Mouse (Mus musculus) testis, adult 2 months (tissue): ENCODE data around the gene Mxi1. TPM values are rescaled to one million over a fixed set of nuclear protein-coding genes. Genes with fewer than 3 reads are reported as not detected.

Experiments used
- H3K27ac ChIP-seq: fragments of 200-500 bp; 2 replicates; pipeline ENCODE4 v1.5.1; 2012; ENCODE audit warnings: low read depth, low read length; ENCODE audit not compliant: control insufficient read depth, insufficient read depth
- H3K27me3 ChIP-seq: fragments of 200-500 bp; 2 replicates; pipeline ENCODE4 v1.6.1; 2012; ENCODE audit warnings: mild to moderate bottlenecking, low read length, moderate library complexity; ENCODE audit not compliant: control insufficient read depth, insufficient read depth
- H3K36me3 ChIP-seq: fragments of 200-500 bp; 2 replicates; pipeline ENCODE4 v1.6.1; 2012; ENCODE audit warnings: mild to moderate bottlenecking, low read length; ENCODE audit not compliant: control insufficient read depth, insufficient read depth
- H3K4me1 ChIP-seq: fragments of 200-500 bp; 2 replicates; pipeline ENCODE4 v1.6.1; 2012; ENCODE audit warnings: low read length; ENCODE audit not compliant: control insufficient read depth, insufficient read depth
- H3K4me3 ChIP-seq: fragments of 200-500 bp; 2 replicates; pipeline ENCODE4 v1.5.1; 2012; ENCODE audit warnings: low read depth, mild to moderate bottlenecking, low read length, moderate library complexity, mixed read lengths; ENCODE audit not compliant: control insufficient read depth
- CTCF ChIP-seq: fragments of 200-500 bp; IDR thresholded peaks from 2 replicates; pipeline ENCODE4 v1.5.1; 2012; ENCODE audit warnings: low read depth, mild to moderate bottlenecking, inconsistent platforms, low read length, moderate library complexity; ENCODE audit not compliant: control insufficient read depth, insufficient read depth, insufficient replicate concordance
- POLR2A ChIP-seq: fragments of 200-500 bp; IDR thresholded peaks from 2 replicates; pipeline ENCODE4 v1.6.1; 2012; ENCODE audit warnings: low read depth, mild to moderate bottlenecking, inconsistent platforms, low read length, moderate library complexity; ENCODE audit not compliant: control insufficient read depth
- polyA plus RNA-seq: library from polyadenylated mRNA; depleted of rRNA; stranded (reverse); fragments of >200 nt; gene quantifications from 2 replicates; pipeline ENCODE4 v1.2.3, GENCODE M21; 2012

Mxi1 gene
- polyA plus RNA-seq, 1 experiment, result 54.8 TPM

DNA sequence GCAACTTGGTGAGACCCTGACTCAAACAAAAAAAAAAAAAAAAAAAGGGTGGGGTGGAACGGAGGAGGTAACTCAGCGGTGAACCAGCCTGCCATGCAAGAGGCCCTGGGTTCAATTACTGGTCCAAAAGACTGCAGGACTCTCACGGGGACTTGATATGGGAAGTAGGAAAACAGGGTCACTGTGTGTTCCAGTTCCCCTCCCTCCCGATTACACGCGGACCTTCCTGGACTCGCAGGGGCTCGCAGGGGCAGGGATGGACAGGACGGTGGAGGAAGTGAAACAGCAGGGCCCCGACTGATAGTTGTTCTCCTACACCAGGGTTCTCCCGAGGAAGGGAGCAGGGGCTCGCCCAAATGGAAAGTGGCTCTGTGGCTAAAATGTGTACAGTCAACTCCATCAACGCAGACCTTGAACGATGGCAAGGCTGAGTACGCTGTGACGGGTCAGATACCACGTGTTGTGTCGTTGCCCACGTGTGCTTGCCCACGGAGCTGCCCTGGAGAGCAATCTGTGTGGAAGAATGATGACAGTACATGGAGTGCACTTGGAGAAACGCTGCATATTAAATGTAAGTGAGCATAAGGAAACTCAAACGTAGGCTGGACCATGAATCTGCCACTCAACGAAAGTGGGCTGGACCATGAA lies 36.4 kb upstream of the Mxi1 start:
- no peak overlapping the region for H3K27ac ChIP-seq
- H3K27me3 ChIP-seq, result no peaks in the 10 kb centered on the region
- peaks cover 21% of the 10 kb centered on the region for H3K4me1 ChIP-seq
- no peaks in the 10 kb centered on the region for H3K36me3 ChIP-seq
- TF ChIP-seq CTCF, result no peak
- TF ChIP-seq POLR2A, result no peak
- no peak overlapping the region for H3K4me3 ChIP-seq

DNA sequence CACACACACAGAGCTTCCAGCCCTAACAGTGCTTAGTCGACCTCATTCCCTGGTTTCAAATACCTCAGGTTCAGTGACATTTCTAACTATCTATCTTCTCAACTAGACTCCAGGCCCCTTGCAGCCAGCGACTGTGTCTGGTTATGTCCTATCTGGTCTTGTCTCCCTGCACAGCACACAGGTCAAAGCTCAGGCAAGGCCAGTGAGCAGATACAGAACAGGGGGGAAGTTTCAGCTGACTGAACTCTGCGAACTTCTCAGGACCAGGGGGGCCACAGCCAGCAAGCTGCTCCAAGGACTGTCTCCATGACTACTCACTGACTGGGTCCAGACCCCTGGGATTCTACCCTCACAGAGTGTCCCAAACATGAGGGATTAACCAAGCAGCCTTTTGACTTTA lies 35.1 kb upstream of the Mxi1 start:
- Histone ChIP-seq H3K27ac (no peak overlapping the region), H3K4me3 (no peak overlapping the region), H3K4me1 (peaks cover 23% of the 10 kb centered on the region), H3K27me3 (no peaks in the 10 kb centered on the region), H3K36me3 (no peaks in the 10 kb centered on the region)
- TF ChIP-seq POLR2A (no peak), CTCF (no peak)

DNA sequence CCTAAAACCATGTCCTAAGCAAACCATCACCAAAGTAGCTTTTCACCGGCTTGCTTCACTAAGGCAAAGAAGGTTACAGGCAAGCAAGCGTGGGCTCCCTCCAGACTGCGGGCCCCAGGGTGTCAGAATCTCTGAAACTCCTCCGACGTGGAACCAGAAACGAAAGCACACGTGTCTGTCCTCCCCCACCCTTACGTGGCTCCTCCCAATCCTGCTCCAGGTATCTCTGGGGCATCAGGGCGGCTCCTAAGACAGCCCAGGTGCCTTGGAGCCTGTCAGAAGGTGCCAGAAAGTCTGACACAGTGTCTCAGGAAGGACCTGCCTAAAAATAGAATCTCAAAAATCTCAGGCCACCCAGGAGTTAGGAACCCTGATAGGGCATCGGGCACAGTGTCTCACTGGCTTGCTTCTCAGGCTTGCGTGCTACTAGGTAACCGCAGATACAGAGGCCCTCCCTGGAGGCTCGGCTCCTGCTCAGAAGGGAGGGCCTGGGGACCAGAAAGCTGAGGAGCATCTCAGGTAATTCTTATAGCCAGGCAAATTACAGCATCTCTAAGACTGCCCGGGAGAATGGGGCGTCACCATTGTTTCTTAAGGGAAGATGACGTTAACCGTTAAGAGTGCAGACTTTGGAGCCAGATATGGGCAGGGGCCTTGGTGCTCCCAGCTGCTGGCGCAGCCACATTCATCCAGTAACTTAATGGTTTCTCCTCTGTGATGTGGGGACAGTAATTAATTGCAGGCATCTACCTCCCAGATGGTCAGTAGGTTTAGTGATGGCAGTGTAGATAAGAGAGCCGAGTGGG lies 33.2 kb upstream of the Mxi1 start:
- Histone ChIP-seq H3K4me1 (peaks cover 23% of the 10 kb centered on the region), H3K4me3 (no peak overlapping the region), H3K27ac (no peak overlapping the region), H3K36me3 (no peaks in the 10 kb centered on the region), H3K27me3 (no peaks in the 10 kb centered on the region)
- TF ChIP-seq CTCF (no peak), POLR2A (no peak)

- H3K4me1 ChIP-seq, result peaks cover 20% of the 10 kb centered on the region
- H3K27ac ChIP-seq, result peak overlapping the region; percentile 52; the same call in 1 of the 2 replicates
- H3K27me3 ChIP-seq, result no peaks in the 10 kb centered on the region
- TF ChIP-seq POLR2A (no peak), CTCF (no peak)
- no peak overlapping the region for H3K4me3 ChIP-seq
- H3K36me3 ChIP-seq, result no peaks in the 10 kb centered on the region
Observed at GRCm38 (mm10) chr19:53278491-53279415, 31.6 kb upstream of the Mxi1 start.

DNA sequence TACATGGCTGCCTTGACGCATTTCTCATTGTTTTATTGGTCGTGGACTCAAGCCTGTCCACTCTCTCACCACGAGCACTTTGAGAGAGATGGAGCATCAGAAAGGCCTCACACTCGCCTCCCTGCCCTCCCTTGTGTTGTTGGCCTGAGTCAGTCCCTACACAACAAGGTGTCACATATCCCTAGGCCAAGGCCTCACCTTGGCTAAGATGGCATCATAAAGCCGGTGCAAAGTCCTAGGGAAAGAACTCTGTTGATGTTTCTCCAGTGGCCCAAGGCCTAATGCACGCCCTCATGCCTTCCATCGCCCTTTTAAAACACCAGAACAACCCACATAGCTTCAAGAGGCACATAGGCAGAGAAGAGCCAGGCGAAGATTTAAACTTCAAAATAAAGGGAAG lies 30.1 kb upstream of the Mxi1 start:
- no peak for TF ChIP-seq POLR2A
- TF ChIP-seq CTCF, result no peak
- Histone ChIP-seq H3K27me3 (no peaks in the 10 kb centered on the region), H3K27ac (no peak overlapping the region), H3K4me3 (no peak overlapping the region), H3K36me3 (no peaks in the 10 kb centered on the region), H3K4me1 (peaks cover 20% of the 10 kb centered on the region)

- no peaks in the 10 kb centered on the region for H3K27me3 ChIP-seq
- no peak overlapping the region for H3K27ac ChIP-seq
- TF ChIP-seq POLR2A (no peak), CTCF (no peak)
Observed at GRCm38 (mm10) chr19:53282571-53282970, 27.7 kb upstream of the Mxi1 start.

DNA sequence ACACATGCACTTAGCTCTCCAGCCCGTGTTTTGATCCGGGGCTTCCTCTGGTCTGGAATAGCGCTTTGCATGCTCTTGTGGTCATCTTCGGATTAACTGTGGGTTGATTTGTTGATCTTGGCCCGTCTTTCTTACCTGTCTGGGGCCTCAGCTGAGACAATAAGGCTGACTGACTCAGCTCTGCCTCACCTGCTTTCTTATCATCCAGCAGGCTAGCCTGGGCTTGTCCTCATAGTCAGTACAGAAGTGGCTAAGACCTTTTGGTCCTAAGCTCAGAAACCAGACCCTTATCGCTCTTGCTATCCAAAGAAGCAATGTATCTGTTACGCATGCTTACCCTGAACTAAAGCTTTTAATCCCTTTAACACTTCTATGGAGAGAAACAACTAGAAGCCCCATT lies 26.6 kb upstream of the Mxi1 start:
- peaks cover 4% of the 10 kb centered on the region for H3K4me1 ChIP-seq
- TF ChIP-seq POLR2A, result no peak
- no peak for TF ChIP-seq CTCF
- no peaks in the 10 kb centered on the region for H3K36me3 ChIP-seq
- H3K27ac ChIP-seq, result no peak overlapping the region
- H3K4me3 ChIP-seq, result no peak overlapping the region
- no peaks in the 10 kb centered on the region for H3K27me3 ChIP-seq

More at GRCm38 (mm10) chr19:53282571-53282970, 27.7 kb upstream of the Mxi1 start:
- H3K4me1 ChIP-seq, result peaks cover 9% of the 10 kb centered on the region
- no peaks in the 10 kb centered on the region for H3K36me3 ChIP-seq
- H3K4me3 ChIP-seq, result no peak overlapping the region
